Mouse (Mus musculus) hindbrain, embryonic 16.5 days (tissue): ENCODE data around the gene Cd5l. TPM values are rescaled to one million over a fixed set of nuclear protein-coding genes. Genes with fewer than 3 reads are reported as not detected.

Source experiments
- polyA plus RNA-seq: library from polyadenylated mRNA; unstranded; fragments of >200 nt; fragmentation: Nextera tagmentation; extraction: Ambion mirVana; gene quantifications from 2 replicates; pipeline ENCODE4 v1.2.1, GENCODE M21; 2015

Cd5l gene
- polyA plus RNA-seq, 1 experiment from 2014 or later, result 0.08 TPM

Other genes starting within 250 kb of the Cd5l start
- gene Kirrel, start 183.1 kb upstream of the Cd5l start, polyA plus RNA-seq, result 4.4 TPM in 2 replicates
- 15.5 and 15.9 TPM in 2 replicates for gene Fcrls, start 94.1 kb upstream of the Cd5l start, polyA plus RNA-seq
- gene Fcrl1, start 18.5 kb downstream of the Cd5l start, polyA plus RNA-seq, result 0.35 TPM in 1 of 2 replicates, not detected in the other
- gene Fcrl5, start 77.9 kb downstream of the Cd5l start, polyA plus RNA-seq, result not detected in 2 replicates
- 9.2 and 10.3 TPM in 2 replicates for gene Etv3, start 167.5 kb downstream of the Cd5l start, polyA plus RNA-seq